Mouse (Mus musculus) heart, embryonic 14.5 days (tissue): Measurements from ENCODE around the gene Flvcr2. TPM values are rescaled to one million over a fixed set of nuclear protein-coding genes. Genes with fewer than 3 reads are reported as not detected.

ENCODE experiments used
- ATAC-seq: fragments of 200-750 bp; cut with Nextera tagmentation; 2 replicates; pipeline ENCODE4 v1.8.0; 2017; ENCODE audit warnings: low read depth, moderate TSS enrichment; ENCODE audit not compliant: insufficient number of reproducible peaks, insufficient read depth, low FRiP score
- H3K27ac ChIP-seq, 2 experiments: fragments of 200-500 bp in 1 of 2; fragments of 300-500 bp in 1 of 2; sonication (generic) in 1 of 2; replicated peaks in 1 of 2; 2 replicates each; pipeline ENCODE4 v1.5.1; 2012 to 2014; ENCODE audit warnings: low read depth in 2 of 2, low read length in 2 of 2, control low read depth in 1 of 2, mild to moderate bottlenecking in 1 of 2, mixed read lengths in 1 of 2; ENCODE audit not compliant: control insufficient read depth in 1 of 2, insufficient read depth in 1 of 2
- H3K27me3 ChIP-seq: fragments of 300-500 bp; sonication (generic); 2 replicates; pipeline ENCODE4 v1.6.1; 2014; ENCODE audit warnings: mild to moderate bottlenecking, low read length, control low read depth; ENCODE audit not compliant: control insufficient read depth, insufficient read depth
- H3K36me3 ChIP-seq: fragments of 300-500 bp; sonication (generic); 2 replicates; pipeline ENCODE4 v1.6.1; 2014; ENCODE audit warnings: mild to moderate bottlenecking, control low read depth, low read length, mixed read lengths; ENCODE audit not compliant: control insufficient read depth, insufficient read depth
- H3K4me1 ChIP-seq, 2 experiments: fragments of 200-500 bp in 1 of 2; fragments of 300-500 bp in 1 of 2; sonication (generic) in 1 of 2; 2 replicates each; pipeline ENCODE4 v1.6.1; 2012 to 2014; ENCODE audit warnings: low read length in 2 of 2, control low read depth in 1 of 2, mixed read lengths in 1 of 2; ENCODE audit not compliant: control insufficient read depth in 2 of 2, insufficient read depth in 2 of 2
- H3K4me2 ChIP-seq: fragments of 300-500 bp; sonication (generic); 2 replicates; pipeline ENCODE4 v1.6.1; 2014; ENCODE audit warnings: mild to moderate bottlenecking, low read length
- H3K4me3 ChIP-seq, 2 experiments: fragments of 200-500 bp in 1 of 2; fragments of 300-500 bp in 1 of 2; sonication (generic) in 1 of 2; 2 replicates each; pipeline ENCODE4 v1.5.1; 2012 to 2014; ENCODE audit warnings: low read length in 2 of 2, mild to moderate bottlenecking in 2 of 2, control low read depth in 1 of 2, low read depth in 1 of 2, moderate library complexity in 1 of 2; ENCODE audit not compliant: control insufficient read depth in 1 of 2, insufficient read depth in 1 of 2
- H3K9ac ChIP-seq: fragments of 300-500 bp; sonication (generic); 2 replicates; pipeline ENCODE4 v1.6.1; 2014; ENCODE audit warnings: mild to moderate bottlenecking, low read length
- H3K9me3 ChIP-seq: fragments of 300-500 bp; sonication (generic); 2 replicates; pipeline ENCODE4 v1.6.1; 2016; ENCODE audit warnings: low read length, control low read depth; ENCODE audit not compliant: control insufficient read depth
- WGBS: fragments of 180-500 bp; shearing (Covaris S2); extraction: QIAGEN DNeasy Blood & Tissue Kit; methylation state at CpG from one replicate; pipeline ENCODE4 v1.1.7; 2014; 5-methylcytosine and 5-hydroxymethylcytosine counted together
- microRNA-seq: library from miRNA; unstranded; fragments of <30 nt; microRNA quantifications from one replicate; pipeline ENCODE4, GENCODE M21; 2016
- polyA plus RNA-seq: library from polyadenylated mRNA; unstranded; fragments of >200 nt; fragmentation: Nextera tagmentation; extraction: Ambion mirVana; gene quantifications from 2 replicates; pipeline ENCODE4 v1.2.1, GENCODE M21; 2014

Gene Flvcr2
- polyA plus RNA-seq, 1 experiment from 2014 or later = 7.8 TPM

- no peak overlapping the region for H3K27ac ChIP-seq
- H3K27me3 ChIP-seq = no peaks in the 10 kb centered on the region
- 0 out of 4 replicates have a peak, but pooled peaks cover 0 to 2% of the 10 kb centered on the region in 2 experiments for H3K4me1 ChIP-seq
- no peak overlapping the region for H3K9ac ChIP-seq
- H3K36me3 ChIP-seq = peaks cover 8% of the 10 kb centered on the region
- H3K4me2 ChIP-seq = no peak overlapping the region
- H3K9me3 ChIP-seq = no peaks in the 10 kb centered on the region
- ATAC-seq = no peak
- no peak overlapping the region for H3K4me3 ChIP-seq
- WGBS = 75% methylated on average over 3 of the region's 3 CpGs
These were observed 112.8 kb downstream of the Flvcr2 start for GRCm38 (mm10) chr12:85859111-85859510.

DNA sequence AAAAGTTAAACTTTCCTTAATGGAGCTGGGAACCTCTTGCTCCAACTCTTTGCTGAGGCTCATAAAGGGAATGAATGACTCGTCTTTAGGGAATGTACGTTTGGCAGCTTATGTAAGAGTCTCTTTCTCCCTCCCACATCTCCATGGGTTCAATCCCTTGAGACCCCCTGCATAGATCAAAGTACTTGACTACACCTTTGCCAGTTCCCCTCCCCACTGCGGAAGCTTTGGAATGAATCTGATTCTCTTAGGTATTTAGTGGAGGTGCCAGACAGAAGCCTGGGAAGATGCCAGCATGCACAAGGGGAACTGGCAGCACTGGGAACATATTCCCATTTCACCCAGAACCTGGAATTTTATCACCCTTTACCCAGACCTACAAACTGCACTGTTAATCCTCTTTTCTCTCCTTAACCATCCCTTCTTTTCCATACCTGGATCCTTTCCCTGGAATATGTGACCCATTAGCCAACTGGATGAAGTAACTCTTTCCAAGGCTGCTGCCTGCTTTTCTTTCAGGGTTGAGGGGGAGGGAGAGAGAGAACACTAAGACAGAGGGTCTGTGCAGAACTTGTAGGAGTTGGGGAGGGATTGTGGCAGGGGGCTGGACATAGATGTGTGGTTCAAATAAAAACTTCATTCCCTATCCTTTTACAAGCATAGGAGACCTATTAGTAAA is 113.3 kb downstream of the Flvcr2 start:
- Histone ChIP-seq H3K4me3 (no peak overlapping the region), H3K36me3 (peaks cover 12% of the 10 kb centered on the region), H3K9me3 (no peaks in the 10 kb centered on the region), H3K9ac (no peak overlapping the region), H3K4me2 (no peak overlapping the region), H3K27ac (no peak overlapping the region), H3K4me1 (0 out of 4 replicates have a peak, but pooled peaks cover 0 to 2% of the 10 kb centered on the region in 2 experiments), H3K27me3 (no peaks in the 10 kb centered on the region)
- WGBS = 39% methylated on average over 3 of the region's 3 CpGs
- no peak for ATAC-seq

DNA sequence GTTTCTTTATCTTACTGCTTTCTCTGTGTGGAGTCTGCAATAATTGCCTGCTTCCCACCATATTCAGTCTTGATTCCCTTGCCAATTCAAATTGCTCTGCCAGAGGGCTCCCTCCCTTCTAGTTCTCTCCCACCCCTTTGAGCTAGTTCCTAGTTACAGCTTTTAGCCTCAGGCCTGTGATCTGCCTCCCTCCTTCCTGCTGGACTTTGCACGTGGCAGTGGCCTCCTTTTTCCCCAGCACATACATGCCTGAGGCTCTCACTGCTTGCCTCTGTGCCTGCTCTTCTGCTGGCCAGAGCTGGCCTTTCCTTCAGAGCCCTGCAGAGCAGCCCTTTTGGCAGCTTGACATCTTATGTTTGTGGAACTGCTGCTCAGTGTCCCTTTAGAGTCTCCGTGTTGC is 116.2 kb downstream of the Flvcr2 start:
- no peak overlapping the region for H3K4me2 ChIP-seq
- 0 out of 4 replicates have a peak, but pooled peaks cover 0 to 2% of the 10 kb centered on the region in 2 experiments for H3K4me1 ChIP-seq
- no peak overlapping the region for H3K9ac ChIP-seq
- H3K4me3 ChIP-seq = no peak overlapping the region
- H3K36me3 ChIP-seq = peaks cover 21% of the 10 kb centered on the region
- no peaks in the 10 kb centered on the region for H3K27me3 ChIP-seq
- no peaks in the 10 kb centered on the region for H3K9me3 ChIP-seq
- ATAC-seq = no peak
- H3K27ac ChIP-seq = no peak overlapping the region
- WGBS = 58% methylated on average over 2 of the region's 2 CpGs

Small RNAs within 50 kb of the gene (microRNA-seq; reads per million reads assigned to microRNA genes)
- not detected for gene Gm47285

Other genes starting within 250 kb of the Flvcr2 start
- gene Jdp2, start 147.5 kb upstream of the Flvcr2 start, polyA plus RNA-seq = 0.58 and 0.61 TPM in 2 replicates
- gene Batf, start 59.9 kb upstream of the Flvcr2 start, polyA plus RNA-seq = 4.5 and 5.0 TPM in 2 replicates
- gene Erg28, start 78.0 kb downstream of the Flvcr2 start, polyA plus RNA-seq = 58.1 and 59.3 TPM in 2 replicates
- 17.1 and 18.5 TPM in 2 replicates for gene Ttll5, start 78.1 kb downstream of the Flvcr2 start, polyA plus RNA-seq